Mouse (Mus musculus) ES-Bruce4 (cell line): Measurements from ENCODE around the gene Mex3d. TPM values are rescaled to one million over a fixed set of nuclear protein-coding genes. Genes with fewer than 3 reads are reported as not detected.

Experiments used
- H3K27ac ChIP-seq: 2 replicates; pipeline ENCODE4 v1.5.1; 2012; ENCODE audit warnings: low read length, inconsistent platforms; ENCODE audit not compliant: insufficient read depth
- H3K27me3 ChIP-seq: 2 replicates; pipeline ENCODE4 v1.6.1; 2012; ENCODE audit warnings: mild to moderate bottlenecking, low read length, inconsistent platforms; ENCODE audit not compliant: control insufficient read depth, poor library complexity, insufficient read depth, severe bottlenecking
- H3K36me3 ChIP-seq: 2 replicates; pipeline ENCODE4 v1.6.1; 2012; ENCODE audit warnings: inconsistent platforms, mild to moderate bottlenecking, low read length, moderate library complexity; ENCODE audit not compliant: control insufficient read depth, poor library complexity, insufficient read depth, severe bottlenecking
- H3K4me1 ChIP-seq: one replicate; pipeline ENCODE4 v1.8.1; 2011; ENCODE audit warnings: low read length; ENCODE audit not compliant: control insufficient read depth, insufficient read depth
- H3K4me3 ChIP-seq: 2 replicates; pipeline ENCODE4 v1.5.1; 2011; ENCODE audit warnings: low read depth, mild to moderate bottlenecking, low read length
- H3K9ac ChIP-seq: 2 replicates; pipeline ENCODE4 v1.6.1; 2012; ENCODE audit warnings: low read depth, mild to moderate bottlenecking, inconsistent platforms; ENCODE audit not compliant: poor library complexity, severe bottlenecking
- H3K9me3 ChIP-seq: replicated peaks from 2 replicates; pipeline ENCODE4 v1.6.1; 2012; ENCODE audit warnings: mild to moderate bottlenecking, low read length, inconsistent platforms; ENCODE audit not compliant: control insufficient read depth, poor library complexity, insufficient read depth, severe bottlenecking
- CTCF ChIP-seq: IDR thresholded peaks from one replicate; pipeline ENCODE4 v1.8.1; 2011; ENCODE audit warnings: low read depth, low read length
- EP300 ChIP-seq: IDR thresholded peaks from 2 replicates; pipeline ENCODE4 v1.6.1; 2011; ENCODE audit warnings: low read depth, low read length; ENCODE audit not compliant: insufficient read depth
- POLR2A ChIP-seq: IDR thresholded peaks from one replicate; pipeline ENCODE4 v1.8.1; 2011; ENCODE audit warnings: low read length; ENCODE audit not compliant: insufficient read depth
- polyA plus RNA-seq: library from polyadenylated mRNA; stranded (reverse); fragments of >200 nt; gene quantifications from 2 replicates; pipeline ENCODE4 v1.2.4, GENCODE M21; 2011; ENCODE audit warnings: low read depth; ENCODE audit not compliant: missing spikeins, insufficient read depth, insufficient read length

Mex3d gene
- polyA plus RNA-seq, 1 experiment = 25.0 TPM

DNA sequence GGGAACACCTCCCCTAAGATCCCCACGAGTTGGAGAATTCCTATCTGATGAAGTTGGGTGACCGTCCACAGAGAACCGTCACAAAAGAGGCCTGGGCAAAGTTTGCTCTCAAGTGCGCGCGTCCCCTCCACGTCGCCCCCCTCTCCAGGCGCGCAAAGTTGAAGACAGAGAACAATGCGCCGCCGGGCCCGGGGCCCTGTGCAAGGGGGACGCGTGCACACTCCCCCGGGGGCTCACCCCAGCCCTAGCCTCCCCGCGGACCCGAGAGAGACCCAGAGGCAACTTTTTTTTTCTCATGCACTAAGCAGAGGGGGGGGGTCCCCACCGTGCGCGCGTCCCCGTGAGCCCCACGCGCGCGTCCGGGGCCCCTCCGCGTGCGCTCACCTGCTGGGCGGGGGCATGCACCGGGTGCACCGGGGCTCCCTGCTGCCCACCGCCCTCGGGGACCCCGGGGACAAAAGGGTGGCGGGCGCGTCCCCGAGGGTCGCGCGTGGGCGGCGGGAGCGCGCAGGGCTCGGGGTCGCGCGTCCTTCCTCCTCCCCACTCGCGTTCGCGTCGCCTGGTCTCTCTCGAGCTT lies 45.6 kb upstream of the Mex3d start:
- Histone ChIP-seq H3K9me3 (no peaks in the 10 kb centered on the region), H3K27me3 (no peaks in the 10 kb centered on the region), H3K9ac (peak overlapping the region; percentile 96)

GRCm38 (mm10) chr10:80432387-80432785 lies 44.9 kb upstream of the Mex3d start:
- H3K9me3 ChIP-seq = no peaks in the 10 kb centered on the region
- peak overlapping the region; percentile 96 for H3K9ac ChIP-seq
- peak overlapping the region; percentile 94 for H3K4me3 ChIP-seq
- TF ChIP-seq POLR2A (no peak), EP300 (no peak), CTCF (no peak)
- peaks cover 13% of the 10 kb centered on the region for H3K36me3 ChIP-seq
- no peaks in the 10 kb centered on the region for H3K27me3 ChIP-seq
- H3K4me1 ChIP-seq = peaks cover 3% of the 10 kb centered on the region
- no peak overlapping the region for H3K27ac ChIP-seq

More for the DNA sequence above, 45.6 kb upstream of the Mex3d start:
- Histone ChIP-seq H3K27ac (no peak overlapping the region), H3K4me1 (peaks cover 3% of the 10 kb centered on the region), H3K36me3 (peaks cover 9% of the 10 kb centered on the region), H3K4me3 (peak overlapping the region; percentile 94)
- TF ChIP-seq CTCF = no peak
- no peak for TF ChIP-seq POLR2A
- TF ChIP-seq EP300 = no peak

DNA sequence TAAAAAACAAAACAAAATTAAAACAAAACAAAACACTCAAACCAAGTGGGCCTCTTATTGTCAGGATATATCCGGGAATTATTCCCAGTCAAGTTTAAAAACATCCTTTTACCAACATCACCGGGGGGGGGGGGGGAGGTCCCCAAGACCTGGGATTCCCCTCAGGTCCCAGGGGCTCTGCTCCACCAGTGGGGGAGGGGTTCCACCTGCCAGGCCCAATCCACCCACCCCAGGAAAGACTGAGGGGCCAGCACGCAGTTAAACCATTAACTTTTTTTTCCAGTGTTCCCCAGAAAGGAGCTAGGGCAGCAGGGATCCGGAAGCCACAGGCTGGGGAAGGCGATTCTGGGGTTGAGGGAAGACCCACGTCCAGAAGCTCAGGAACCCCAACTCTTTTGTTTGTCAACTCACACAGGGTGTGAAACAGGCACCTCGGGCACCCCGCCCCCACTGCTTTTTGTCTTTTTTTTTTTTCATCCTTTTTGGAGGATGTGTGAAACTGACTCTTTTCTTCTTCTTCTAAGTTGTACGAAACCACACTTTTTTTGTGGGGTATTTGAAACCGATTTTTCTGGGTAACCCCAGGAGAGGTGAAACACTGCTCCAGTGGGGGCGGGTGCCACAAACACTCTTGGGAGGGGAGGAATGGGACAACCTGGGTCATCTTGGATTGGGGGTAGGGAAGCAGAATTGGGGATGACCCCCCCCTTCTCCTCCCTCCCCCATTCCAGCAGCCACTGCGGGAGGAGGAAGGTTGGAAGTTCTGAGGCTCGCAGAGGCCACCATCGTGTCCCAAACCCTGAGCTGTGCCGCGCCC lies 44.3 kb upstream of the Mex3d start:
- Histone ChIP-seq H3K9me3 (no peaks in the 10 kb centered on the region), H3K4me3 (peak overlapping the region; percentile 94), H3K36me3 (peaks cover 19% of the 10 kb centered on the region), H3K4me1 (peaks cover 3% of the 10 kb centered on the region), H3K27ac (no peak overlapping the region), H3K9ac (peak overlapping the region; percentile 96), H3K27me3 (no peaks in the 10 kb centered on the region)
- TF ChIP-seq CTCF (no peak), POLR2A (no peak), EP300 (no peak)

DNA sequence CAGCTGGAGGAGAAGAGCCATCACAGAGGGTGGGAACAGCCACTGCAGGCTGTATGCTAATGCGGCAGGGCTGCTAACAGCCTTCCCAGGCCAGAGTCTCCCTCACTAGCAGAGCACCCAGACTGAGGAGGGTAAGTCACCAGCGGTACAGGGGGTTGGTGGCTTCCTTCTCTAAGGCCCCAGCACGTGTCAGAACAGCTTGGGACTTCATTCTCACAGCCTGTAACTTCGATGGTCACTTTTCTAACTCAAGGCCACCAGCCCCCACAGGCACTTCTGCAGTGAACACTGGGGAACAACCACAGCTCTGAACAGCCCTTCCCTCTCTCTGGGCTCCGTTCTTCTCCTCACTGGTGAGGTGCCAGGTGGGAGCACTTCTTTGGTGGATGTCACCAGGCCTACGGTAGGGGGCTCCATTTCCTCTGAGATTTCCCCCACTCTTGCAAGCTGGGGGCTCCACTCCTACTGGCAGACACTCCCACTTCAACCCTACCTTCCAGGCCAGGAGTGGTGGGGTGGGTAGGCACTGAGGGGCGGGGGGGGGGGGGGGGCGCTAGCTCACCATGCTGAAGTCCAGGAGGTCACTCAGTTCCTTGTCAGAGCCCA lies 43.0 kb upstream of the Mex3d start:
- Histone ChIP-seq H3K4me1 (peaks cover 3% of the 10 kb centered on the region), H3K9ac (no peak overlapping the region), H3K36me3 (peaks cover 29% of the 10 kb centered on the region), H3K4me3 (no peak overlapping the region), H3K27me3 (no peaks in the 10 kb centered on the region), H3K27ac (no peak overlapping the region), H3K9me3 (no peaks in the 10 kb centered on the region)
- TF ChIP-seq CTCF = no peak
- no peak for TF ChIP-seq POLR2A
- TF ChIP-seq EP300 = no peak

- TF ChIP-seq EP300 (no peak), CTCF (no peak), POLR2A (no peak)
- no peaks in the 10 kb centered on the region for H3K9me3 ChIP-seq
- H3K4me1 ChIP-seq = peaks cover 2% of the 10 kb centered on the region
- H3K27me3 ChIP-seq = no peaks in the 10 kb centered on the region
- no peak overlapping the region for H3K27ac ChIP-seq
- no peak overlapping the region for H3K9ac ChIP-seq
- H3K4me3 ChIP-seq = no peak overlapping the region
- peaks cover 32% of the 10 kb centered on the region for H3K36me3 ChIP-seq
Measured at GRCm38 (mm10) chr10:80429800-80430199, 42.3 kb upstream of the Mex3d start.
